Mouse (Mus musculus) forelimb bud, embryonic 11.5 days (tissue): ENCODE data around the gene Ptch1.

Experiments used
- DNase-seq: peaks from one replicate; pipeline ENCODE4 v3.0.0-alpha.2; 2012; ENCODE audit warnings: low read depth, low spot score

Ptch1 gene

GRCm38 (mm10) chr13:63563781-63564625 lies 9.4 kb downstream of the Ptch1 start:
- no peak for DNase-seq

GRCm38 (mm10) chr13:63562972-63563780 lies 10.2 kb downstream of the Ptch1 start:
- peak; percentile 89 for DNase-seq

GRCm38 (mm10) chr13:63562141-63562971 lies 11.0 kb downstream of the Ptch1 start:
- DNase-seq: no peak

DNA sequence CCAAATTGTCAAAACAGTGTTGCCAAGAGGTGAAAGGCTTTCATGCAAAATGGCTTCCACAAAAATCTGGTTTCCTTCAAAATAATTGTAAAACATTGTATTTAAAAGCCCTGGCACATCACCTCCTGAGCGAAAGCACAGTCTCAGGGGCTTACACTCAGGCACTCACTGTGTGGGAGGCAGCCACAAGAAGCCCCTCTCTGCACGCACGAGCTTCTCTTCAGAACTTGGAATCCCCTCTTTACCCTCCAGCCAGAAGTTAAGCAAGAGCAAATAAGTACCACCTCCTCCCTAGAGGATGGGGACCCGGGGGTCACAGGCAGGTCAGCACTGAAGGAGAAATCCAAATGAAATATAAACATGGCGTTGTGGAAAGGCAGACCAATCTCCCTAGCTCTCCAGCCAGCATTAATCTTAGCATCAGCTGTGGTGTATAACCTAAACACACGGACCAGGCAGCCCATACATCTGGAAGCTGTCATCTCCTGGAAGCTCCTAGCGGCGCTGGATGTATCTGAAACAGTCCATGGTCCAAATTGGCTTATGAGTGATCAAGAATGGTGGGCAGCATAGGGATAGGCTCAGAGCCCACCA lies 15.0 kb downstream of the Ptch1 start:
- DNase-seq: no peak

- DNase-seq: no peak
Measured at GRCm38 (mm10) chr13:63556431-63556830, 17.0 kb downstream of the Ptch1 start.

GRCm38 (mm10) chr13:63555885-63556284 lies 17.5 kb downstream of the Ptch1 start:
- no peak for DNase-seq

- no peak for DNase-seq
Measured at GRCm38 (mm10) chr13:63554569-63554968, 18.8 kb downstream of the Ptch1 start.

DNA sequence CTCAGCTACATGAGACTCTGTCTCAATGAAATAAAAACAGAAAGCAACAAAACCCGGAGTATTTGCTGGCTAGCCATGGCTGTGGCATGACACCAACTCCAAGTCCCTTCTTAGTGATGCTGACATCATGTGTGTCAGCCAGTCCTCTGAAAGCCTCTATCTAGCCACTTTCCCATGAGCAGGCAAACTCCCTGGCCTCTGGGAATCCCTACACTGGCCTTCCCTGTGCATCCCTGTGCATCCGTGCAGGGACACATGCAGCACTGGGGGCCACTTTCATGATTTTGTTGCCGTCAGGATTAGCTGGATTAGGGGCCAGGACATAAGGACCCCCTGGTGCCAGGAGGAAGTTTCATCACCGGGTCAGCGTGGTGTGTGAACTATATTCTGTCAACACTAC lies 20.0 kb downstream of the Ptch1 start:
- no peak for DNase-seq

GRCm38 (mm10) chr13:63552291-63552932 lies 21.0 kb downstream of the Ptch1 start:
- DNase-seq: no peak

- DNase-seq: no peak
Measured at GRCm38 (mm10) chr13:63551552-63552290, 21.7 kb downstream of the Ptch1 start.

- no peak for DNase-seq
Measured at GRCm38 (mm10) chr13:63550367-63550766, 23.0 kb downstream of the Ptch1 start.

DNA sequence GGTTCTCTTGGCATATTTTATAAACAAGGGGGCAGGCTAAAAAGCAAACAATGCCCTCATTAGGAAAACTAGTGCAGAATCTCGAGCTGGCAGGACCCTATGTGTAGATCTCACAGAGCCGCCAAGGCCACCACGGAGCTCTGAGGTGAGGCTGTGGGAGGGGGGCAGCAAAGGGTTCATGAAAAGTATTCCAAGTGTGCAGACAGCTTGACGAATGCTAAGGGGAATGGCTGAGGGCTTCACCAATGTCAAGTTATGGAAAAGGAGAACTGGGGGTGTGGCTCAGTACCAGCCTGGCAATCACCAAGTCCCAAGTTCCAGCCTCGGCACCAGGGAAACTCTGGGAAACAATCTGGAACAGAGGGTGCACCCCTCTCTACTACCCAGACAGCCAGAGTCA lies 24.2 kb downstream of the Ptch1 start:
- DNase-seq: no peak

GRCm38 (mm10) chr13:63548571-63548970 lies 24.8 kb downstream of the Ptch1 start:
- no peak for DNase-seq

- no peak for DNase-seq
Measured at GRCm38 (mm10) chr13:63545291-63545690, 28.1 kb downstream of the Ptch1 start.

- DNase-seq: no peak
Measured at GRCm38 (mm10) chr13:63544967-63545253, 28.5 kb downstream of the Ptch1 start.

DNA sequence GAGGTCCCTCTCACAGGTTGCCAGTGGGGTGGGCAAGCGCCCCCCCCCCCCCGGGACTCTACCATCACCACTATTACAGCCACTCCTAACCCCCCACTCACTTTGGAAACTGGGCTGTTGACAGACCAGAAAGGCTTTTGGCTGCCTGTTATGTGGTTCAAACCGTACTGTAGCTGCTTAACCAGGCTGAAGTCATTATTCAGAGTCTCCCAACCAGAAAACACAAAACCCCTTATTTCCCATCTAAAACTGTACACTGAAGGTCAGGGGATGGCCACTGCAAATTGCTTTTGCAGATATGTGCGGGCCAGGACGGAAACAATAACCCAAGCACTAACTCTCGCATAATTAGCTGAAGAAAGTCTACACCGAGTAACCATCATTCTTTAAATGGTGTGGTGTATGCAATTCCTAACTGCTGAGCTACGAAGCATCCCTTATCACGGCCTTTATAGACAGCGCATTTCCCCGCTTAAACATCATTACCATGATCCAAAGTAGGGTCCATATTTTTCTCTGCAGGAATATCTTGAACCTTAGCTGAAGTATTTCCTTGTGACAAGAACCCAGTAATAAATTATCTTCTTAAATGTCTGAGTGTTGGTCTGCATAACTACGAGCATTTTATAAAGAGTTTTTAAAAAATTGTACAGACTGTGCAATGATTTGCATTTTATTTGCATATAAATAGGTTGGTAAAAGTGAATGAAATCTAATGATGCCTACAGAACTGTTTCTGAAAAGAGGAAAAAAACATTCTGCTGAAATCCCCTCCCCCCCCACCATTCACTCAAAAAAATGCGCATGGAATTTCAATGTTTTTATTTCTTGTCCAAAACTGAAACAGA lies 29.1 kb downstream of the Ptch1 start:
- DNase-seq: no peak

- no peak for DNase-seq
Measured at GRCm38 (mm10) chr13:63543459-63543858, 29.9 kb downstream of the Ptch1 start.

DNA sequence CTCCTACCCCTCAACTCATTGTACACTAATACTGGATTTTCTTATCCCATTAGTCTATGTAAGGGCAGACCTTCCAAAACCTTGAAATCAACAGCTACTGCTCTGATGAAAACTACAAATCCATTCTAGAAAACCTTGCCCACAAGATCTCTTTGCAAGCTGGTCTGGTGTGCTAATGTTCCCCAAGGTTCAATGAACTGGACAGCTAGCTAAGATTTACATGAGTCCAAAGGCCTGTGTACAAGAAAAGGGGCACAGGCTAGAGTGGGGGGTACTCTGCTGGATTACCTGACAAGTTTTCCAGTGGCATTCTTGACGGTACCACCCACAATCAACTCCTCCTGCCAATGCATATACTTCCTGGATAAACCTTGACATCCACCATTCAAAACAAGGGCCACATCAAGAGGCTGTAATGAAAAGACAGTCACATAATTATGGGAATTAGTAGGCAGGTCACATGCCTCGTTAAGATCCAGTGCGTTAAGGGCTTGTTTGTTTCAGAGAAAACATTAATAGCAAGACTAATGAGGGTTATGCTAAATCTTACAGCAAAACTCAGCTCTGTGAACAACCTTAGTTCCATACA lies 30.5 kb downstream of the Ptch1 start:
- DNase-seq: no peak

GRCm38 (mm10) chr13:63541510-63541909 lies 31.9 kb downstream of the Ptch1 start:
- no peak for DNase-seq
